Mouse (Mus musculus): Measurements from ENCODE around the gene Slc22a19. TPM values are rescaled to one million over a fixed set of nuclear protein-coding genes. Genes with fewer than 3 reads are reported as not detected.
"Not testable (repeated sequence)": the region's sequence is repeated elsewhere in the genome, so short reads cannot be mapped to it uniquely, and the experiment has no call there.

The Slc22a19 gene
- not detected for polyA plus RNA-seq (2012; fragmentation: generic; extraction: Trizol)

DNA sequence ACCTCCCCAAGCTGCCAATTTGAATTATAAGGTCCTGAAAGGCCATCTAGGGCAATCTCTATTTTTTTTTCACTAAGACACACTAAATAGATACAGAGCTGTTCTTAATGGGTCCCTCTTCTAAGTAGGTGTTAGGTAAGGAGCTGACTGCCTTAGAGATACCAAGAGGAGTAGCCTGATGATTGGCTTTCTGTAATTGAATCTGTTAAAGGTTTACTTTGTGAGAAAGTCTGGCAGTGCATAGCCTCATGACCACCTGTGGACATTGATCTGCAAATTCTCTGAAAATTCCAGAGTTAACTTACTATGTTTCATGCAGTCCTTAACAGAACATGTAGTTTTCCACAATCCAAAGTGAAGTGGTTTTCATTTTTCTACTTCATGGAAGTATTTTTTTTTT, at the start of gene Slc22a19:
Gene Slc22a19 (minus strand): TSS at position 163 of the 400 bp plus-strand sequence.
- TF ChIP-seq MYOD1 (IDR thresholded peaks at IDR 0.05; ENCODE audit: control insufficient read depth in 1 of 3, insufficient read length in 2 of 3, low read depth in 2 of 3) (no peak), CEBPB (IDR thresholded peaks at IDR 0.05; ENCODE audit: insufficient read depth, poor library complexity, severe bottlenecking) (no peak), REST (IDR thresholded peaks at IDR 0.05; ENCODE audit: insufficient read depth, insufficient read length) (no peak)
- Histone ChIP-seq H3K27me3 (ENCODE audit: control insufficient read depth, insufficient read depth, insufficient read length) (no peaks in the 10 kb centered on the region), H3ac (ENCODE audit: control insufficient read depth, insufficient read length) (no peak within 1 kb of the TSS), H3K4me2 (ENCODE audit: low read depth) (no peak within 1 kb of the TSS), H3K36me3 (ENCODE audit: control insufficient read depth, insufficient read depth) (no peaks in the 10 kb centered on the region), H3K79me2 (ENCODE audit: control insufficient read depth, insufficient read depth) (no peaks in the 10 kb centered on the region), H3K4me3 (no peak within 1 kb of the TSS)

DNA sequence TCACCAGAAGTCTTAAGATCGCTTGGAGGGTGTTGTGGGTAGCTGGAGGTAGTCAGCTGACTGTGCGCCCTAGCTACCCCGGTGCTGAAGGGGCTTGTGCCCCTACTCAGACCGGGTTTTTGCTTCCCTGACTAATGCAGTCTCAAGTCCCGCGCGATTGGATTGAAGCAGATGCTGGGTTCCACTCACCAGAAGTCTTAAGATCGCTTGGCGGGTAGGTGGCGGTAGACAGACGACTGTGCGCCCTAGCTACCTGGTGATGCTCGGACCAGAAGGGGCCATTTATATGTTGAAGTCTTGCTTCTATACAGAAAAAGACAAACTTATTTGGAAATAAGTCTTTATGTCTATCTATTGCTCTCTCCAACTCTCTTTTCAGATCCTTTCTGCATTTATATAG, 42.3 kb upstream of the Slc22a19 start:
- not testable (repeated sequence) for H3K27me3 ChIP-seq (ENCODE audit: control insufficient read depth, insufficient read depth, insufficient read length); H3K79me2 ChIP-seq (ENCODE audit: control insufficient read depth, insufficient read depth); H3K36me3 ChIP-seq (ENCODE audit: control insufficient read depth, insufficient read depth); H3K4me3 ChIP-seq; H3K4me2 ChIP-seq (ENCODE audit: low read depth); H3ac ChIP-seq (ENCODE audit: control insufficient read depth, insufficient read length)

DNA sequence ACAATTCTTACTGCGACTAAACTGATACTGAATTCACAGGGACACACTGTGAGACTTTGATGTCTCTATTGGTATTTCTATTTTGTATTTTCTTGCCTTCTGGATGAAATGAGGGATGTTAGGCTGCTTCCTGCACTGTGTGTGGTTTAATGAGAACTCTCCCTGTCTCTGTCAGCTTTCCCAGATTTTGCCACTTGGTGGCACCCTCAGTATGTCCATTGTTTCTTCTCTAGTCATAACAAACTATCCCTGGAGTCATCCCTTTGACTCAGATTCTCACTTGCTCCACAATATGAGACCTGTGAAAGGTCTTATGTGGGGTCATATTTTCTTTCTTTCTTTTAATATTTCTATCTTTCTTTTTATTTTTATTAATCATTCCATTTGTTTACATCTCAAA, 18.4 kb upstream of the Slc22a19 start:
- Histone ChIP-seq H3K4me2 (ENCODE audit: low read depth) (no peak overlapping the region), H3K4me3 (no peak overlapping the region), H3K27me3 (ENCODE audit: control insufficient read depth, insufficient read depth, insufficient read length) (no peaks in the 10 kb centered on the region), H3ac (ENCODE audit: control insufficient read depth, insufficient read length) (no peak overlapping the region), H3K79me2 (ENCODE audit: control insufficient read depth, insufficient read depth) (no peaks in the 10 kb centered on the region), H3K36me3 (ENCODE audit: control insufficient read depth, insufficient read depth) (no peaks in the 10 kb centered on the region)
- TF ChIP-seq CEBPB (IDR thresholded peaks at IDR 0.05; ENCODE audit: insufficient read depth, poor library complexity, severe bottlenecking) (no peak), POLR2A (IDR thresholded peaks at IDR 0.05; ENCODE audit: insufficient read length, low read depth) (no peak), SRF (IDR thresholded peaks at IDR 0.05; ENCODE audit: control insufficient read depth, insufficient read length, low read depth) (no peak), USF1 (IDR thresholded peaks at IDR 0.05; ENCODE audit: low read depth) (no peak), POLR2AphosphoS2 (IDR thresholded peaks at IDR 0.05; ENCODE audit: insufficient read length, low read depth) (no peak), TCF12 (IDR thresholded peaks at IDR 0.05; ENCODE audit: insufficient read depth, poor library complexity, severe bottlenecking) (no peak), MYOG (IDR thresholded peaks at IDR 0.05; ENCODE audit: control insufficient read depth in 1 of 3, insufficient read depth in 1 of 3, insufficient read length in 2 of 3, low read depth in 2 of 3) (no peak)

DNA sequence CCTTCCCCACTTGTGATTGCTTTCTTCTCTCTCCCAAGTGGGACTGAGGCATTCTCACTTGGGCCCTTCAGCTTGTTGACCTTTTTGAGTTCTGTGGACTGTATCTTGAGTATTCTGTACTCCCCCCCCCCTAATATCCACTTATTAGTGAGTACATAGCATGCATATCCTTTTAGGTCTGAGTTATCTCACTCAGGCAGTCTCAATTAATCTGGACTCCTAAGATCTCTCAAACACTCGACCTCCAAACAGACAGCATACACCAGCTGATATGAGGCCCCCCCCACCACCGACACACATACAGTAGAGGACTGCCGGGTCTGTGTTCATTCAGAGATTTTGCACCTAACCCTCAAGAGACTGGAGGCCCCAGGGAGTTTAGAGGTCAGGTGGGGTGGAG, 18.0 kb downstream of the Slc22a19 start:
- not testable (repeated sequence) for H3K4me3 ChIP-seq; H3K36me3 ChIP-seq (ENCODE audit: control insufficient read depth, insufficient read depth); H3ac ChIP-seq (ENCODE audit: control insufficient read depth, insufficient read length); H3K27me3 ChIP-seq (ENCODE audit: control insufficient read depth, insufficient read depth, insufficient read length); H3K4me2 ChIP-seq (ENCODE audit: low read depth); H3K79me2 ChIP-seq (ENCODE audit: control insufficient read depth, insufficient read depth)

DNA sequence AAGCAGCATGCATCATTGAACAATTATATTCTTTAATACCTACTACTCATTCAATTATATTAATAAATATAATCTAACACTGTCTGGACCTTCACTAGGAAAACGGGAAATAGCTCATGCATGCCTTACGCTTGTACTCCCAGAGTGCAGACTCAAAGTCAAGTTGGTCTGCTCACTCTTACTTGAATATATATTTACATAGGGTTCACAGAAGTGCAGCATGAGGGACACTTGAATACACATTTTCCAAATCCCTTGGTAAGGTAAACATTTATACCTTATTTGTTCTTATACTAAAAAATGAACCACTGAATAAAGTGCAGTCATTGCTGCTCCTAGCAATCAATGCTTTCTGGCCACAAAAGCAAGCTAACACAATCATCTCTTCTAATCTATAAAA, 19.9 kb downstream of the Slc22a19 start:
- Histone ChIP-seq H3K36me3 (ENCODE audit: control insufficient read depth, insufficient read depth) (no peaks in the 10 kb centered on the region), H3K4me2 (ENCODE audit: low read depth) (no peak overlapping the region), H3ac (ENCODE audit: control insufficient read depth, insufficient read length) (no peak overlapping the region), H3K79me2 (ENCODE audit: control insufficient read depth, insufficient read depth) (no peaks in the 10 kb centered on the region), H3K4me3 (no peak overlapping the region), H3K27me3 (ENCODE audit: control insufficient read depth, insufficient read depth, insufficient read length) (no peaks in the 10 kb centered on the region)
- TF ChIP-seq CEBPB (IDR thresholded peaks at IDR 0.05; ENCODE audit: insufficient read depth, poor library complexity, severe bottlenecking) (no peak), TCF12 (IDR thresholded peaks at IDR 0.05; ENCODE audit: insufficient read depth, poor library complexity, severe bottlenecking) (no peak), SRF (IDR thresholded peaks at IDR 0.05; ENCODE audit: control insufficient read depth, insufficient read length, low read depth) (no peak), POLR2AphosphoS2 (IDR thresholded peaks at IDR 0.05; ENCODE audit: insufficient read length, low read depth) (no peak), MYOG (IDR thresholded peaks at IDR 0.05; ENCODE audit: control insufficient read depth in 1 of 3, insufficient read depth in 1 of 3, insufficient read length in 2 of 3, low read depth in 2 of 3) (no peak), MAX (IDR thresholded peaks at IDR 0.05; ENCODE audit: low read depth) (no peak), REST (IDR thresholded peaks at IDR 0.05; ENCODE audit: insufficient read depth, insufficient read length) (no peak), MYOD1 (IDR thresholded peaks at IDR 0.05; ENCODE audit: control insufficient read depth in 1 of 3, insufficient read length in 2 of 3, low read depth in 2 of 3) (no peak), POLR2A (IDR thresholded peaks at IDR 0.05; ENCODE audit: insufficient read length, low read depth) (no peak), USF1 (IDR thresholded peaks at IDR 0.05; ENCODE audit: low read depth) (no peak), E2F4 (IDR thresholded peaks at IDR 0.05; ENCODE audit: insufficient read depth) (no peak), TCF3 (IDR thresholded peaks at IDR 0.05; ENCODE audit: insufficient read length, low read depth) (no peak)

DNA sequence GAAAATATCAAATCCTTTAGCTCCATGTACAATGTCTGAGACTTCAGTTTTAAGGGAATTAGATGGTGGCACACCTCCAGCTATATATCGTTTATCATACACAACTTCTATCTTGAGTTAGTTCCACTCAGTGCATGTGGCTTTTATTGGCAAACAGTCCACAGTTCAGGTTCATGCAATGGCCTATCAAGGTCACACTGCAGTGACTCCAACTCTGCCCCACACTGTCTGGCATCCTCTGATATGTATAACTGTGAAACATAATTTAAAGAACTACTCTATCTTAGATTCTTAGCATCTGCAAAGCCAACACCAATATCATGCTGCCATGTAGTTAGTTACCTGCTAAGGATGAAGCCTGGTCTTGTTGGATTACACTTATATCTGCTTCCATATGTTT, 23.1 kb downstream of the Slc22a19 start:
- no peak for TF ChIP-seq REST (IDR thresholded peaks at IDR 0.05; ENCODE audit: insufficient read depth, insufficient read length)
- TF ChIP-seq POLR2A (IDR thresholded peaks at IDR 0.05; ENCODE audit: insufficient read length, low read depth): no peak
- no peak for TF ChIP-seq SRF (IDR thresholded peaks at IDR 0.05; ENCODE audit: control insufficient read depth, insufficient read length, low read depth)
- no peak for TF ChIP-seq CEBPB (IDR thresholded peaks at IDR 0.05; ENCODE audit: insufficient read depth, poor library complexity, severe bottlenecking)
- no peak for TF ChIP-seq E2F4 (IDR thresholded peaks at IDR 0.05; ENCODE audit: insufficient read depth)
- TF ChIP-seq POLR2AphosphoS2 (IDR thresholded peaks at IDR 0.05; ENCODE audit: insufficient read length, low read depth): no peak
- TF ChIP-seq MYOG (IDR thresholded peaks at IDR 0.05; ENCODE audit: control insufficient read depth in 1 of 3, insufficient read depth in 1 of 3, insufficient read length in 2 of 3, low read depth in 2 of 3): no peak
- no peak for TF ChIP-seq MAX (IDR thresholded peaks at IDR 0.05; ENCODE audit: low read depth)
- no peak for TF ChIP-seq TCF12 (IDR thresholded peaks at IDR 0.05; ENCODE audit: insufficient read depth, poor library complexity, severe bottlenecking)
- TF ChIP-seq TCF3 (IDR thresholded peaks at IDR 0.05; ENCODE audit: insufficient read length, low read depth): no peak
- TF ChIP-seq MYOD1 (IDR thresholded peaks at IDR 0.05; ENCODE audit: control insufficient read depth in 1 of 3, insufficient read length in 2 of 3, low read depth in 2 of 3): no peak
- no peak for TF ChIP-seq USF1 (IDR thresholded peaks at IDR 0.05; ENCODE audit: low read depth)
- Histone ChIP-seq H3K79me2 (ENCODE audit: control insufficient read depth, insufficient read depth) (no peaks in the 10 kb centered on the region), H3K4me3 (no peak overlapping the region), H3K27me3 (ENCODE audit: control insufficient read depth, insufficient read depth, insufficient read length) (no peaks in the 10 kb centered on the region), H3K36me3 (ENCODE audit: control insufficient read depth, insufficient read depth) (no peaks in the 10 kb centered on the region), H3K4me2 (ENCODE audit: low read depth) (no peak overlapping the region), H3ac (ENCODE audit: control insufficient read depth, insufficient read length) (no peak overlapping the region)
